9 mouse cellular contexts compared by ENCODE assay signal in the genomic region with DNA sequence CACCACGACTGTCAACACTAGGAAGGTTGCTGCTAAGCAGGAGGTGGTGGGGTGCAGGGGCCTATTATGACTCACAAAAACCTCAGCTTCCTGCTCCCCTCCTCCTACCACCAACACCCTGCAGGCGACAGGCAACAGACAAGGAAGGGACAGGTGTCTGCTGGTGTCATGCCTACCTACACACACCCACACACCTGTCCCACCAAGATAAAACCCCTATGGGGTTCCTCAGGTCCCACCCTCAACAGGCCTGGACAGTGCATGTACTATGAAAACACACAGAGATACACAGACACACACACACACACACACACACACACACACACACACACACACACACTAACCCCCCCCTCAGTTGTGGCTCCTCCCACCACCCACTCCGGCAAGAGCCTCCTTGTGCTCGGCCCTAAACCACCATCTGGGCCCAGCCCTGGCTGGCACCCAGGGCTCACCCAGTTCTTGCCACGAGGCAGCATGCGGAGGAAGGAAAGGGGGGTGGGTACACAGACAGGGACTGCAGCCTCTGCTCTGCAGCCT. TPM values are rescaled to one million over a fixed set of nuclear protein-coding genes. Genes with fewer than 3 reads are reported as not detected.
DNase-seq lines count a peak whose midpoint lies in the region.
"Had no signal": no experiment of that assay in that cellular context is flagged by ENCODE, and none has a peak within 500 bp of the region (broad histone marks: within the 10 kb centered on the region; RNA-seq: fewer than 3 reads in every experiment).

No protein-coding gene starts in this region.

- peak; percentile 32 for DNase-seq in adrenal gland, postnatal 14 days
- DNase-seq in adrenal gland, postnatal 25 days = no peak
- DNase-seq in spleen, adult 12 weeks (ENCODE audit: low spot score) = peak; percentile 33
- DNase-seq in spleen, postnatal 14 days (ENCODE audit: low spot score in 2 of 2) = no peak
- DNase-seq in left cerebral cortex, postnatal 25 days (ENCODE audit: low spot score in 2 of 2) = peak; percentile 38 to 81
- DNase-seq in spleen, adult 18-20 months = peak; percentile 43 to 49
- no peak for DNase-seq in gastrocnemius, postnatal 10 days
- no peak for DNase-seq in kidney, adult 8-10 months

- intact Hi-C loops in left cerebral cortex, postnatal 25 days (cut with DNase I) = no loop called here

RNA-seq across cellular contexts. Expression of a gene that starts 5.1 kb away (rescaled TPM):
- total RNA-seq in adrenal gland, postnatal 14 days (2021) = 74.0 and 99.4 TPM in 2 replicates
- 101 and 107 TPM in 2 replicates for total RNA-seq in adrenal gland, postnatal 25 days (2021)
- total RNA-seq in left cerebral cortex, postnatal 25 days (2021) = 100 to 1,000 TPM; 205 to 212 TPM
- total RNA-seq in gastrocnemius, postnatal 10 days (2021) = 10 to 100 TPM; 50.1 to 70.5 TPM

RNA-seq across cellular contexts. Expression of a gene that starts 12.5 kb away (rescaled TPM):
- not detected in 2 replicates for total RNA-seq in adrenal gland, postnatal 14 days (2021)
- not detected in 2 replicates for total RNA-seq in adrenal gland, postnatal 25 days (2021)
- not detected for total RNA-seq in left cerebral cortex, postnatal 25 days (2021)
- not detected for total RNA-seq in gastrocnemius, postnatal 10 days (2021)
- total RNA-seq: heart, adult 18-20 months had no signal

RNA-seq across cellular contexts. Expression of a gene that starts 24.2 kb away (rescaled TPM):
- total RNA-seq in adrenal gland, postnatal 14 days (2021) = not detected in 2 replicates
- total RNA-seq in adrenal gland, postnatal 25 days (2021) = not detected in 2 replicates
- not detected for total RNA-seq in left cerebral cortex, postnatal 25 days (2021)
- not detected for total RNA-seq in gastrocnemius, postnatal 10 days (2021)
- total RNA-seq: heart, adult 18-20 months had no signal

RNA-seq across cellular contexts. Expression of a gene that starts 45.4 kb away (rescaled TPM):
- 43.2 and 44.6 TPM in 2 replicates for total RNA-seq in adrenal gland, postnatal 14 days (2021)
- total RNA-seq in adrenal gland, postnatal 25 days (2021) = 40.6 and 41.6 TPM in 2 replicates
- 10 to 100 TPM; 21.0 to 21.8 TPM for total RNA-seq in left cerebral cortex, postnatal 25 days (2021)
- 10 to 100 TPM; 22.4 to 25.5 TPM for total RNA-seq in gastrocnemius, postnatal 10 days (2021)

RNA-seq across cellular contexts. Expression of a gene that starts 45.5 kb away (rescaled TPM):
- total RNA-seq in adrenal gland, postnatal 14 days (2021) = 83.3 and 85.8 TPM in 2 replicates
- 67.8 and 88.4 TPM in 2 replicates for total RNA-seq in adrenal gland, postnatal 25 days (2021)
- total RNA-seq in left cerebral cortex, postnatal 25 days (2021) = 10 to 100 TPM; 96.1 to 97.4 TPM
- total RNA-seq in gastrocnemius, postnatal 10 days (2021) = 10 to 100 TPM; 50.5 to 55.8 TPM

Comparison
In these comparisons a context has a peak if more than half of its experiments do, and no peak if none do; other contexts are left out.
1. DNase-seq: peak in adrenal gland, postnatal 14 days (single experiment), spleen, adult 12 weeks (single experiment), left cerebral cortex, postnatal 25 days (2 of 2) and spleen, adult 18-20 months (2 of 2); none in adrenal gland, postnatal 25 days (single experiment), spleen, postnatal 14 days (0 of 2), gastrocnemius, postnatal 10 days (single experiment) and kidney, adult 8-10 months (0 of 2).